Mouse (Mus musculus): ENCODE data around the gene Rpl23. TPM values are rescaled to one million over a fixed set of nuclear protein-coding genes. Genes with fewer than 3 reads are reported as not detected.
"Not testable (repeated sequence)": the region's sequence is repeated elsewhere in the genome, so short reads cannot be mapped to it uniquely, and the experiment has no call there.

The Rpl23 gene
- polyA plus RNA-seq, 1 experiment from 2014 or later, result 518 TPM

DNA sequence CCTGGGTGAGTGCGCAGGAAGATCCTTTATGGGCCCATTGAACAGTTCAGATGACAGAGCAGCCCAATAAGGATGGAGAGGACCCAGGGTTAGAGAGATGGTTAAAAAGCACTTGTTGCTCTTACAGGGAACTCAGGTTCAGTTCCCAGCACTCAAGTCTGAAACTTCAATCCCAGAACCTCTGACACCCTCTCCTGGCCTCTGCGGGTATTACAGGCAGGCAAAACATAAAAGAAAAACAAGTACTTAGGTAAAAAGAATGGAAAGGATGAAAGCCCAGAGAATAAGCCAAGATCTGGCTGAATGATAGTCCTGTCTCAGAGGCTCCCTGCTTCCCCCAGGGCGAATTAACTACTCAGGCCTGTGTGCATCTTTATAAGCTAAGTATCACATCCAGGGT, 43.1 kb downstream of the Rpl23 start:
- Histone ChIP-seq H3K4me2 (no peak overlapping the region), H3K9ac (replicated peaks) (no peak overlapping the region), H3K4me3 (replicated peaks) (no peak overlapping the region), H3K27me3 (no peaks in the 10 kb centered on the region), H3K36me3 (peaks cover 6% of the 10 kb centered on the region; the same call in 1 of the 2 replicates), H3K9me3 (0 out of 2 replicates have a peak, but pooled peaks cover 3% of the 10 kb centered on the region), H3K4me1 (replicated peaks) (peaks cover 20% of the 10 kb centered on the region), H3K27ac (no peak overlapping the region)
- no peak for ATAC-seq (ENCODE audit: insufficient number of reproducible peaks, insufficient read depth, low FRiP score, low TSS enrichment, low read depth)
- 91% methylated on average over 3 of the region's 3 CpGs for WGBS

DNA sequence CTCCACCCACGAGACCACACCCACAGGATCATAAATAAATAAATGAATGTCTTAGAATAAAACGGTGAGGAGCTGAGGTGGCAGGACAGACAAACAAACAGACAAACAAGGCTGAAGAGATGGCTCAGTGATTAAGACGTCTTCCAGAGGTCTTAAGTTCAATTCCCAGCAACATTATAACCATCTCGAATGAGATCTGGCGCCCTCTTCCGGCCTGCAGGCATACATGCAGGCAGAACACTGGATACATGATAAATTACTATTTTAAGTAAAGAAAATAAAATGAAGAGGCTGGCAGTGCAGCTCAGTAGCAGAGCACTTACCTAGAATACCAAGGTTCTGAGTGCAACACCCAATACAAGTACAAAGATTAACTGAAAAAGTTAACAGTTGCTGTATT, 43.5 kb downstream of the Rpl23 start:
- no peak for ATAC-seq (ENCODE audit: insufficient number of reproducible peaks, insufficient read depth, low FRiP score, low TSS enrichment, low read depth)
- WGBS, result 67% methylated on average over 6 of the region's 6 CpGs
- H3K4me1 ChIP-seq (replicated peaks), result peaks cover 22% of the 10 kb centered on the region

DNA sequence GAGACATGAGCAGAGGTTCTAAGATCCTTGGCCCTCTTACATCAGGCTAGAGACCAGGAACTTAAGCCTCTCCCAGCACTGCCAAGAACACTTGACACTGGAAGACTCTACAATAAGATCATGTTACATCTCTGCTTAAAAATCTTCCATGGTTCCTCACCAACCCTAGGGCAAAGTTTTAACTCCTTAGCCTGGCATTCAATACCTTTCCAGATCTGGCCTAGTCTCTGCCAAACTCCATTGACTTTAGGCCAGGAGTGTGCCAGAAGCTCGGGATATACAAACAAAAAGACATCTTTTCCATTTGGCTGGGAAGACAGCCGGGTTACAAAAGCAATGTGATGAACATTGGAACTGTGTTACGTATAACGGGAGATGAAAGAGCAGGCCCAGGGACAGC, 44.6 kb downstream of the Rpl23 start:
- WGBS, result 79% methylated on average over 4 of the region's 4 CpGs
- ATAC-seq (ENCODE audit: insufficient number of reproducible peaks, insufficient read depth, low FRiP score, low TSS enrichment, low read depth), result no peak

More for the DNA sequence above, 43.5 kb downstream of the Rpl23 start:
- H3K9me3 ChIP-seq, result 0 out of 2 replicates have a peak, but pooled peaks cover 3% of the 10 kb centered on the region
- H3K36me3 ChIP-seq, result peaks cover 6% of the 10 kb centered on the region; the same call in 1 of the 2 replicates
- H3K4me2 ChIP-seq, result no peak overlapping the region
- no peaks in the 10 kb centered on the region for H3K27me3 ChIP-seq
- no peak overlapping the region for H3K4me3 ChIP-seq (replicated peaks)
- H3K9ac ChIP-seq (replicated peaks), result no peak overlapping the region
- H3K27ac ChIP-seq, result no peak overlapping the region

DNA sequence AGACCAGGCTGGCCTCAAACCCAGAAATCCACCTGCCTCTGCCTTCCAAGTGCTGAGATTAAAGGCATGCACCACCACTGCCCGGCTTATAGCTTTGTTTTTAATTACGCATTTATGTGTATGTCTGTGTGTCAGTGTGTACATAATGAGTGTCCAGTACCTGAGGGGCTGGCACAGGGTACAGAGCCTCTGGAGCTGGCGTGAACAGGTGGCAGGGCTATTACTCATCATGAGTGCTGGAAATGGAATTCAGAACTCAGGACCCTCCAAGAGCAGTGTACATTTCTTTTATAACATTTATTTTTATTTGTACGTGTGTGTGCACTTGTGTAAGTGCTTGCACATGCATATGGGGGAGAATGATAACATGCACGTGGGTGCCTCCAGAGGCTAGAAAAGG, 45.6 kb downstream of the Rpl23 start:
- Histone ChIP-seq H3K4me2 (no peak overlapping the region), H3K27ac (no peak overlapping the region), H3K36me3 (peaks cover 15% of the 10 kb centered on the region), H3K27me3 (no peaks in the 10 kb centered on the region), H3K4me3 (replicated peaks) (no peak overlapping the region), H3K9ac (replicated peaks) (no peak overlapping the region), H3K9me3 (0 out of 2 replicates have a peak, but pooled peaks cover 3% of the 10 kb centered on the region), H3K4me1 (replicated peaks) (peaks cover 11% of the 10 kb centered on the region)
- no peak for ATAC-seq (ENCODE audit: insufficient number of reproducible peaks, insufficient read depth, low FRiP score, low TSS enrichment, low read depth)
- 86% methylated on average over 5 of the region's 5 CpGs for WGBS

More for the DNA sequence above, 44.6 kb downstream of the Rpl23 start:
- Histone ChIP-seq H3K4me3 (replicated peaks) (no peak overlapping the region), H3K4me2 (no peak overlapping the region), H3K4me1 (replicated peaks) (peaks cover 16% of the 10 kb centered on the region), H3K9ac (replicated peaks) (no peak overlapping the region), H3K36me3 (peaks cover 6% of the 10 kb centered on the region), H3K9me3 (0 out of 2 replicates have a peak, but pooled peaks cover 3% of the 10 kb centered on the region), H3K27me3 (no peaks in the 10 kb centered on the region), H3K27ac (no peak overlapping the region)

DNA sequence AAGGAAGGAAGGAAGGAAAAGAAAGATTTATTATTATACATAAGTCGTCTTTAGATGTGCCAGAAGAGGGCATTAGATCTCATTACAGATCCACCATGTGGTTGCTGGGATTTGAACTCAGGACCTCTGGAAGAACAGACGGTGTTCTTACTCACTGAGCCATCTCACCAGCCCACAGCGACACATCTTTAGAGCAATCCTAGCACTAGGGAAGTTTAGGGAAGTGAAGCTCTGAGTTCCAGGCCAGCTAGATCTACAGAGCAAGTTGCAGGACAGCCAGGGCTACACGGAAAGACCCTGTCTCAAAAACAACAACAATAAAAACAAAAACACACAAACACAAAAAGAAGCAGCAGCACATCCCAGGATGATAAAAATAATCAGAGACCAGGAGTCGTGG, 47.4 kb downstream of the Rpl23 start:
- Histone ChIP-seq H3K4me1 (replicated peaks) (peaks cover 11% of the 10 kb centered on the region), H3K36me3 (peaks cover 27% of the 10 kb centered on the region)
- H3K27ac ChIP-seq; H3K4me3 ChIP-seq (replicated peaks); H3K9me3 ChIP-seq; H3K4me2 ChIP-seq; ATAC-seq (ENCODE audit: insufficient number of reproducible peaks, insufficient read depth, low FRiP score, low TSS enrichment, low read depth); H3K27me3 ChIP-seq; H3K9ac ChIP-seq (replicated peaks): not testable (repeated sequence)
- WGBS, result 83% methylated on average over 5 of the region's 5 CpGs

DNA sequence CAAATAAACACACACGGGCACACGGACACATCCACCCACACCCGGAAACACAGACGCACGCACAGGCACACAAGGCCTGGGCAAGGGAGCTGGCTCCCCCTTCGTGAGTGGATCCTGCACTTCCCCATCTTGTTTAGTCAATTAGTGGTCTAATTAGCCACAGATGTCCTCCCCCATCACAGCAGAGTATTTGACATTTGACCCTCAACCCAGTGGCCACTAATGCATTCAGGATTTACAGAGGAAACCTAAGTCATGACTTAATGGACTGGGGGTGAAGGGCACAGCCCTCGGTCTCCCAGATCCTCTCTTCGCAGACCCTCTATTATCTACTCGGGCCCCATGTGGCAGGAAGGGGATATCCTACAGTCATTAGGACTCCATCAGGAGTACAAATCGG, 48.5 kb downstream of the Rpl23 start:
- 7% methylated on average over 10 of the region's 10 CpGs for WGBS
- Histone ChIP-seq H3K4me1 (replicated peaks) (peaks cover 11% of the 10 kb centered on the region), H3K4me3 (replicated peaks) (no peak overlapping the region), H3K4me2 (no peak overlapping the region), H3K36me3 (peaks cover 38% of the 10 kb centered on the region), H3K27ac (no peak overlapping the region), H3K27me3 (no peaks in the 10 kb centered on the region), H3K9me3 (no peaks in the 10 kb centered on the region), H3K9ac (replicated peaks) (0 out of 2 replicates have a peak overlapping the region, but pooled peaks have one; percentile 34)
- ATAC-seq (ENCODE audit: insufficient number of reproducible peaks, insufficient read depth, low FRiP score, low TSS enrichment, low read depth), result no peak

DNA sequence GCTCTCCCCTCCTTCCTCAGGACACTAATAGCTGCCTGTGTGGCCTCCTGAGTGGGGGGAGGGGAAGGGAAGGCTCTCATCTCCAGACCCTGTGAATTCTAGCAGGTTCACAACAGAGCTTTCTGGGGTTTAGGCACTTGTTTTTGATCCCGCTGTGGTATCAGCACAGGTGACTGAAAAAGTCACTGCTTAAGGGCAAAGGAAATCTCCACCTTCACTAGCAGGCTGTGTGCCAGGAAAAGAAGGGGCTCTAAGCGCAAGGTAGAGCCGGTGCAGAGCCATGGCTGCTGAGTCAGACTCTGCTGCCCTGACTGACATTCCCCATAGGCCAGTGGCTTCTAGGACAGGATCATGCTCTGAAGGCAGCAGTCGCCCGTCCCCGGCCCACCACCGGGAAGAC, 53.5 kb downstream of the Rpl23 start:
- WGBS, result 70% methylated on average over 7 of the region's 7 CpGs
- Histone ChIP-seq H3K4me3 (replicated peaks) (no peak overlapping the region), H3K9me3 (no peaks in the 10 kb centered on the region), H3K4me1 (replicated peaks) (peaks cover 5% of the 10 kb centered on the region), H3K4me2 (no peak overlapping the region), H3K27ac (no peak overlapping the region), H3K27me3 (no peaks in the 10 kb centered on the region), H3K36me3 (peaks cover 85% of the 10 kb centered on the region), H3K9ac (replicated peaks) (no peak overlapping the region)
- no peak for ATAC-seq (ENCODE audit: insufficient number of reproducible peaks, insufficient read depth, low FRiP score, low TSS enrichment, low read depth)

DNA sequence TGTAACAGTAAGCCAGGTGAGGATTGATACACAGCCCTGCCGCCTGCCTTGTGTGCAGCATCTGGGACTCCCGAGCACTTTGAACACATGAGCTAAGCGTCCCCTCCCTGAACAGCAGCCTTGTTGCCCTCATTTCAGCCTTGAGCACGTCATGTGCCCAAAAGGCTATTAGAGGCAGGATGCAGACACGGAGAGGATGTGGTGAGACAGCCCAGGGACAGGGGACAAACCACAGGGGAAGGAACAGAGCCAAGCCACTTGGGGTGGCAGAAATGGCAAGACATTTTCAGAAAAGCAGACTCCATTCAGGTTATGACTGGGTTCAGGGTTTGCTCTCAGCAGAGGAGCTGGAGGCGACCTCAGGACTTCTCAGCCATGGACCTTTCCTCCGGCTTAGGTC, 53.9 kb downstream of the Rpl23 start:
- H3K9ac ChIP-seq (replicated peaks), result no peak overlapping the region
- no peak overlapping the region for H3K4me3 ChIP-seq (replicated peaks)
- H3K4me2 ChIP-seq, result no peak overlapping the region
- ATAC-seq (ENCODE audit: insufficient number of reproducible peaks, insufficient read depth, low FRiP score, low TSS enrichment, low read depth), result no peak
- no peaks in the 10 kb centered on the region for H3K9me3 ChIP-seq
- H3K4me1 ChIP-seq (replicated peaks), result peaks cover under 1% of the 10 kb centered on the region
- WGBS, result 44% methylated on average over 7 of the region's 7 CpGs
- H3K27ac ChIP-seq, result no peak overlapping the region
- H3K27me3 ChIP-seq, result no peaks in the 10 kb centered on the region
- H3K36me3 ChIP-seq, result peaks cover 90% of the 10 kb centered on the region

Small RNA genes lying within 50 kb of the gene (microRNA-seq; reads per million reads assigned to microRNA genes)
- gene Mir8102, result 0.93 reads per million

Other genes starting within 250 kb of the Rpl23 start
- 0.27 and 0.79 TPM in 2 replicates for gene Srcin1, start 206.3 kb downstream of the Rpl23 start, polyA plus RNA-seq (2016; fragmentation: Nextera tagmentation; extraction: Ambion mirVana)
- 16.4 and 16.9 TPM in 2 replicates for gene Epop, start 152.7 kb downstream of the Rpl23 start, polyA plus RNA-seq (2016; fragmentation: Nextera tagmentation; extraction: Ambion mirVana)
- 2.8 and 2.9 TPM in 2 replicates for gene Mllt6, start 119.0 kb downstream of the Rpl23 start, polyA plus RNA-seq (2016; fragmentation: Nextera tagmentation; extraction: Ambion mirVana)
- gene Cisd3, start 96.6 kb downstream of the Rpl23 start, polyA plus RNA-seq (2016; fragmentation: Nextera tagmentation; extraction: Ambion mirVana), result 10.0 and 11.3 TPM in 2 replicates
- 20.2 and 20.3 TPM in 2 replicates for gene Pcgf2, start 81.9 kb downstream of the Rpl23 start, polyA plus RNA-seq (2016; fragmentation: Nextera tagmentation; extraction: Ambion mirVana)
- 481 TPM in 2 replicates for gene Psmb3, start 79.0 kb downstream of the Rpl23 start, polyA plus RNA-seq (2016; fragmentation: Nextera tagmentation; extraction: Ambion mirVana)
- gene Pip4k2b, start 37.7 kb downstream of the Rpl23 start, polyA plus RNA-seq (2016; fragmentation: Nextera tagmentation; extraction: Ambion mirVana), result 2.2 and 2.7 TPM in 2 replicates
- 24.6 and 25.6 TPM in 2 replicates for gene Cwc25, start 15.9 kb downstream of the Rpl23 start, polyA plus RNA-seq (2016; fragmentation: Nextera tagmentation; extraction: Ambion mirVana)
- gene 1700001P01Rik, start 6.5 kb downstream of the Rpl23 start, polyA plus RNA-seq (2016; fragmentation: Nextera tagmentation; extraction: Ambion mirVana), result 0.37 TPM in 1 of 2 replicates, not detected in the other
- gene Lasp1, start 16.6 kb upstream of the Rpl23 start, polyA plus RNA-seq (2016; fragmentation: Nextera tagmentation; extraction: Ambion mirVana), result 110 and 120 TPM in 2 replicates
- gene B230217C12Rik, start 58.3 kb upstream of the Rpl23 start, polyA plus RNA-seq (2016; fragmentation: Nextera tagmentation; extraction: Ambion mirVana), result 11.8 and 13.2 TPM in 2 replicates
- gene Fbxo47, start 101.7 kb upstream of the Rpl23 start, polyA plus RNA-seq (2016; fragmentation: Nextera tagmentation; extraction: Ambion mirVana), result 0.60 and 0.92 TPM in 2 replicates
- 0.12 TPM in 1 of 2 replicates, not detected in the other for gene Plxdc1, start 204.0 kb upstream of the Rpl23 start, polyA plus RNA-seq (2016; fragmentation: Nextera tagmentation; extraction: Ambion mirVana)
- 5.9 and 7.1 TPM in 2 replicates for gene Arl5c, start 213.7 kb upstream of the Rpl23 start, polyA plus RNA-seq (2016; fragmentation: Nextera tagmentation; extraction: Ambion mirVana)
- 13.2 and 16.0 TPM in 2 replicates for gene Cacnb1, start 240.6 kb upstream of the Rpl23 start, polyA plus RNA-seq (2016; fragmentation: Nextera tagmentation; extraction: Ambion mirVana)
- gene Rpl19, start 244.3 kb upstream of the Rpl23 start, polyA plus RNA-seq (2016; fragmentation: Nextera tagmentation; extraction: Ambion mirVana), result 1,014 and 1,051 TPM in 2 replicates